Mouse (Mus musculus): Measurements from ENCODE around the gene Glyat. TPM values are rescaled to one million over a fixed set of nuclear protein-coding genes. Genes with fewer than 3 reads are reported as not detected.
"Not testable (repeated sequence)": the region's sequence is repeated elsewhere in the genome, so short reads cannot be mapped to it uniquely, and the experiment has no call there.

Gene Glyat
- total RNA-seq (2021) = not detected
- long read RNA-seq, experiment 1 = 0 reads
- long read RNA-seq, experiment 2 = 0 reads

GRCm38 (mm10) chr19:12633176-12633575, at the start of gene Glyat:
TSS of gene Glyat (plus strand) at chr19:12633308.
- DNase-seq (ENCODE audit: low spot score in 2 of 2) = no peak

- no peak for DNase-seq (ENCODE audit: low spot score in 2 of 2)
These were observed 47.8 kb upstream of the Glyat start for GRCm38 (mm10) chr19:12585310-12585709.

DNA sequence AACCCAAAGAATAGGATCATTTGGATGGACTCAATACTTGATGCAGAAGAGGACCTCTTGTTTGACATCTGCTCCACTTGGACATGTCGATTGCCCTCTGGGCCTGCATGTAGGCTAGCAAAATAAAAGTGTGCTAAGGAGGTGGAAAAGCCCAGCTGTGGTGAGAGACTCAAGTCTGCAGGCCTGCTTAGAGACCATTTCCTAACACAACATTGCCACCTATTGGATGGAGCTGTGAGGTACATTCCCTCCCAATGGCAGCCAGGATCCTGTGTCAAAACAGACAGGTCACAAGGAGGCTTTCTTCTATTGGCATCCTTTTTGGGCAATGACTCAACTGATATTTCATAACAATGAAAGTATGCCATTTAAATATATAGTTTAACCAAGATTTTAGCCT, 41.2 kb upstream of the Glyat start:
- DNase-seq (ENCODE audit: low spot score in 2 of 2) = peak; percentile 69 to 73

GRCm38 (mm10) chr19:12595135-12595529, 38.0 kb upstream of the Glyat start:
- DNase-seq (ENCODE audit: low spot score in 2 of 2) = no peak

GRCm38 (mm10) chr19:12595530-12596289, 37.4 kb upstream of the Glyat start:
- DNase-seq (ENCODE audit: low spot score in 2 of 2) = peak; percentile 39 to 55

GRCm38 (mm10) chr19:12596290-12597072, 36.6 kb upstream of the Glyat start:
- DNase-seq (ENCODE audit: low spot score in 2 of 2) = peak in 1 of 2 experiments; percentile 7

DNA sequence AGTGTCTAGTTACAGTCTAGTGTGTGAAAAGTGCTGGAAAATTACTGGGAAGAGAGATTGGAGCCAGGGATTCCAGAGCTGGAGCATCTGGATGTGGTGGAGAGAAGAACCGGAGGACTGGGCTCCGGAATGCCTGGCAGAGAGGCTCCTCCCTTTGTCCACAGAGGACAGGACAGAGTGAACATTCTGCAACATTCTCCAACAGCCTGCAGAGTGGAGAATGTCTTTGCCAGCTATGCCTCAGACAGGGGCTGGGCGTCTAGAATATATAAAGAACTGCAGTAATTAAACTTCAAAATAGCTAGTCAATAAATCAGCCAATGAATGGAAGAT, 36.1 kb upstream of the Glyat start:
- peak; percentile 20 to 33 for DNase-seq (ENCODE audit: low spot score in 2 of 2)

DNA sequence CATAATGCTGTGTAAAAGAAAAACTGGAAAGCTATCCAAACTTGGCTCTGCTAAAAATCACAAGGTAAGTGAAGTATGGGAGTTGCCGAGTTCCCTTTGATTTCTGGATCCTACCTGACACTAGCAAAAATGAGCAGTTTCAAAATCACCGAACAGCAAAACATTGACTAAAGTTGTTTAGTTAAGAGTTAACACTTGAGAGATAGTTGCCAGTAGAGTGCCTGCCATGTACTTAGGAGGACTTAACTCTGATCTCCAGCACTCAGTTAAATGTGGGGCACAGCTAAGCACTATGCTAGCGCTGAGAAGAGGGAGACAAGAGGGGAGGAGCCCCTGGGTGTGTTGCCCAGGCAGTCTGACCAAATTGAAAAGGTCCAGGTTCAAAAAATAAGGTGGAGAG, 34.4 kb upstream of the Glyat start:
- DNase-seq (ENCODE audit: low spot score in 2 of 2) = no peak

DNA sequence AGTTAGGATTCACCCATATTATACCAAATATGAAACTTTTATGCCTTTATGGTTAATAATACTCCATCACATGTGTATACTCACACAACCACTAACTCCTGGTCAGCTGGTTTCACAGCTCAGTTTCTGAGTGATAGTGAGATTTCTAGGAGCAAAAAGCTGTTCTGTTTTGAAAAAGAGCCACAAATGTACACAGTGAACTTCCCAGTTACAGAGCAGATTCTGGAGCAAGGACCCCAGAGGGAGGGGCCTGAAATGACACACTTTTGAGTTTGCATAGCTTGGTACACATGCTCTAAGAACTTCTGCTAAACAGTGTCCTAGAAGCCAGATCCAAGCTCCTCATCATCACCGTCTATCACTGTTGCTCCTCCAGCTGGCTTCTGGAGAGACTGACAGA, 33.4 kb upstream of the Glyat start, which contains the start of gene Gm4952:
TSS of gene Gm4952 (plus strand) at position 301 of the 400 bp plus-strand sequence.
- no peak for DNase-seq (ENCODE audit: low spot score in 2 of 2)

- DNase-seq (ENCODE audit: low spot score in 2 of 2) = no peak
These were observed 32.2 kb upstream of the Glyat start for GRCm38 (mm10) chr19:12600684-12601480.

DNA sequence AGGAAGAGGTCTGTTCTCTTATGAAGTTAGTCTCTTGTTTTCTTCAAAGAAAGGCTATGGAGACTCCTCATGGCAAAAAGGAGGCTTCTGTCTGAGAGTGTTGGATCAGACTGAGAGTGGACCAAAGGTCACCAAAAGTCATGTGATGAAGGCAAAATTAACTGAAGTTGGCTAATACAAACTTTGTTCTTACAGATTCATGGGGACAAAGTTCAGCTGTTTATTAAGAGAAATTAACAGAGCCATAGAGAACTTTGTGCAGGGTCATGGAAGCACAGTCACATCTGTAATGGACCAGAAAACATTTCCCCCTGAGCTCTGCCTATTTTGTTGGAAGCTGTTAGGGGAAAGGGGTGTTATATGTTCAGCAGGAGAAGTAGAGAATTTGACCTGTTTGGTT, 24.8 kb upstream of the Glyat start:
- DNase-seq (ENCODE audit: low spot score in 2 of 2) = no peak

DNA sequence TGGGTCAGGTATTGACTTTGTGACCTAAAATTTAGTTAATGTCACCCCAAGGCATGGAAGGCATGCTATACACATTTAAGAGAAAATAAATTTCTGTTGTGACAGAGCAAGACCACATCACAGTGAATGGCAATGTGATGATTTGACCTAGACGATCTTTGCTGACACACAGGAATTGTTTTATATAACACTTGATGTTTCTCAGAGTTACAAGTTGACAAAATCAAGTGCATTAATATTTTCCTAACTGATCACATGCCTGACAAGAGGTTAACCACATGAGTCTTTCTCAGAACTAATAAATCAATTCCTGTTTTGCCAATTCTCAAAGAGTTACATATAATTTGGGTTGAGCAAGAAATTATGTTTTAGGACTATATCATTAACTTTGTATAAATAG, 19.5 kb upstream of the Glyat start:
- no peak for DNase-seq (ENCODE audit: low spot score in 2 of 2)

DNA sequence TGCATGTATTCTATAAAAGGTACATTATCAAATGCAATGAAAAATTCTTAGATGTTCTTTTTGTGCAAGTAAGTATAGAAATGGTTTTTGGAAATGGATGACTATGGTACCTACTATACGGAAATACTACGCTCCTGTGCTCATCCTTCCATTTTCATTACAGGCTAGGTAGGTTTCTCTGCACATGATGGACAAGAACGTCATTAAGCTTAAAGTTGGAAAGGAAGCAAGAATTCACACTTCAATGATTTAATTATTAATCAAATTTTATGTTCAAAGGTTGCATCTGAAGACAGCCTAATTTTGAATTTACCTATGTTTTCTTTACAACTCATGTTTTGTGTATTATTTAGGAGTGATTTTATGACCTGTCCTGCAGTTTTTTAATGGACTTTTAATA, 1.2 kb downstream of the Glyat start:
- no peak for DNase-seq (ENCODE audit: low spot score in 2 of 2)

DNA sequence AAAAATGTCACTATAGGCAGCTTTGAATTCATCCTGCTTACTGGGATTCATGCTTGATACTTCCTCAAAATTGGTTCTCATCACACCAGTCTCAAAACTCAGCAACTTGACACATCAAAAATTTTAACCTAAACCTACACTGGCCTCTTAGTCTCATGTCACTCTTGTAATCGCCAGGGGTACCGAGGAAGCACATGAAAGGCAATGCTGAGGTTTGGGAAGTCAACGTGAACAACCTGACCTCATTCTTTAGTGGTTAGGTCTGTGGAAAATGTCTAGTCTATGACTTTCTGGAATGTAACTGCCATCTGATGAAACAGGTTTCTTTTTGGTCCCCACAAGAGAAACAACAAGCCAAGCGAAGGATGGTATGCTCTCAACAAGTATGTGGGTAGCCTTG, 1.9 kb downstream of the Glyat start:
- no peak for DNase-seq (ENCODE audit: low spot score in 2 of 2)

DNA sequence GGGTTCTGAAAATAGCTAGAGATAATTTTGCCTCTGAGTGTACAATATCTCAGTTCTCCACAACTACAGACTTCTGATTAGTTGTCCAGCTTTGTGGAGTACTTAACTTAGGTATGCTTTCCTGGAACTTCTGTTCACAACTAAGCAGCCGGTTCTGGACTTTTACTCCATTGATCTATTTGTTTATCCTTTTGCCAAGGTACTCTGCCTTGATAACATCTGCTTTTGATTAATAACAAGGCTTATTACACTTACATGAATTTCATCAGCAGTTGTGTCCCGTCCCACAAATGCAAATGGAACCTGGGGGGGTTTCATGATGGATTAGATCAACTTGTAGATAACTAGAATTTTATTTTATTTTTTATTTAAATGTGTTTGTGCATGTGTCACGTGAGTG, 3.8 kb downstream of the Glyat start:
- DNase-seq (ENCODE audit: low spot score in 2 of 2) = no peak

GRCm38 (mm10) chr19:12638049-12638448, 4.9 kb downstream of the Glyat start:
- DNase-seq (ENCODE audit: low spot score in 2 of 2) = no peak

- no peak for DNase-seq (ENCODE audit: low spot score in 2 of 2)
These were observed 16.4 kb downstream of the Glyat start for GRCm38 (mm10) chr19:12649511-12649910.

DNA sequence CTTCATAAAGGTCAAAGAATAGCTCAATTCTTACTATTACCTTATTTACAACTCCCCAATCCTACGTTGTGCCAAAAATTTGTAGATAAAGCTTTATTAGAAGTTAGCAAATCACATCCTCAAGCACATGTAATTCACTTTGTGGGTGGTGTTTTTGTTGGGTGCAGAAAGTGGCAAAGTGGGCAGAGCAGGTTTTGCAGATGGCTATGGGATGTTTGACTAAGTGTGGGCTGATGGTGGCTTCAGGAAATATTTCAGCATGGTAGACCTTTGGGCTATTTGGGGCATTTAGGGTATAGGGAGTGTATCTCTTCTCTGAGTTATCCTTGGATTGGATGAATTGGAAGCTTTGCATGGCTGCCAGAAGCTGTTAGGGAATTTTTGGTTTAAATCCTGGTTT, 33.0 kb downstream of the Glyat start:
- no peak for DNase-seq (ENCODE audit: low spot score in 2 of 2)

DNA sequence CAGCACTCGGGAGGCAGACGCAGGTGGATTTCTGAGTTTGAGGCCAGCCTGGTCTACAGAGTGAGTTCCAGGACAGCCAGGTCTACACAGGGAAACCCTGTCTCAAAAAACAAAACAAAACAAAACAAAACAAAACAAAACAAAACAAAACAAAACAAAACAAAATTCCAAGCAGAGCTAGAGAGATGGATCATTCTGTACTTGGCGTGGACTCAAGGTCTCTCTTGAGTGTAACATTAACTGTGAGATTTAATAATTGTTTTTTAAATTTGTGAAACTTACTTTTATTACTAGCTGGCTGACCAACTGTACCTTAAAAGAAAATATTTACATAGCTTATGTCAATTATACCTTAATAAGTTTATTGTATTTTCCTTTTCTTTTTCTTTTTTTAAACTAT, 35.5 kb downstream of the Glyat start:
- not testable (repeated sequence) for DNase-seq (ENCODE audit: low spot score in 2 of 2)

- DNase-seq (ENCODE audit: low spot score in 2 of 2) = no peak
These were observed 37.0 kb downstream of the Glyat start, which contains the start of gene Olfr1442 for GRCm38 (mm10) chr19:12670139-12670538. TSS of gene Olfr1442 (plus strand) at chr19:12670439.

DNA sequence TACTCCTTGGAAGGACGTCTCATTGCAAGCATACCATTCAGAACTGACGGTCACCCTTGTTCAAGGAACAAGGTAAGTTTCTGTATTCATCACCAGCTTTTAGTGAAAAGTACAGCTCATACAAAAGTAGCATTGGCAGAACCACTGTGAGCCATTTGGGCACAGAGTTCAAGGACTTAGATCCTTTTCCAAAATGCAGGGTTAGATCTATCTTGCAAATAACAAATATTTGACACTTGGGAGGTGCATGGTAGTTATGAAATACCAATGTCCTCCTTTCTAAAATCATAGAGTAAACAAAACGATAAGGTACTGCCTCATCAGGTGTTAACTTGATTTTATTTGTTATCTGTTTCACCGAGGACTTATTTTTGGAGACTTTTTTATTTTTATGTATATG, 37.9 kb downstream of the Glyat start:
- DNase-seq (ENCODE audit: low spot score in 2 of 2) = no peak

- DNase-seq (ENCODE audit: low spot score in 2 of 2) = no peak
These were observed 44.7 kb downstream of the Glyat start, which contains the start of gene Olfr1443 for GRCm38 (mm10) chr19:12677812-12678211. TSS of gene Olfr1443 (plus strand) at chr19:12678112.

Data from left cerebral cortex, adult 18-20 months (tissue).